Mouse (Mus musculus) hindbrain, embryonic 16.5 days (tissue): ENCODE results near the gene Chd1. TPM values are rescaled to one million over a fixed set of nuclear protein-coding genes. Genes with fewer than 3 reads are reported as not detected.

Experiments
- polyA plus RNA-seq: library from polyadenylated mRNA; unstranded; fragments of >200 nt; fragmentation: Nextera tagmentation; extraction: Ambion mirVana; gene quantifications from 2 replicates; pipeline ENCODE4 v1.2.1, GENCODE M21; 2015

Gene Chd1
- polyA plus RNA-seq, 1 experiment from 2014 or later: 13.1 TPM

Other genes starting within 250 kb of the Chd1 start
- gene Psmb1, start 205.2 kb upstream of the Chd1 start, polyA plus RNA-seq: 227 and 248 TPM in 2 replicates
- 51.1 and 52.6 TPM in 2 replicates for gene Tbp, start 205.1 kb upstream of the Chd1 start, polyA plus RNA-seq
- 49.8 and 55.0 TPM in 2 replicates for gene Pdcd2, start 177.7 kb upstream of the Chd1 start, polyA plus RNA-seq
- gene Prdm9, start 140.6 kb upstream of the Chd1 start, polyA plus RNA-seq: 1.4 and 1.7 TPM in 2 replicates
- gene Rgmb, start 126.1 kb downstream of the Chd1 start, polyA plus RNA-seq: 50.8 and 58.5 TPM in 2 replicates